Mouse (Mus musculus) liver, postnatal 0 days (tissue): ENCODE data around the gene Cnnm3.
"Not testable (repeated sequence)": the region's sequence is repeated elsewhere in the genome, so short reads cannot be mapped to it uniquely, and the experiment has no call there.

Experiments
- CTCF ChIP-seq: sonication (generic); IDR thresholded peaks from 2 replicates; pipeline ENCODE4 v1.5.1; 2016; ENCODE audit warnings: antibody characterized with exemption, low read depth
- EP300 ChIP-seq: IDR thresholded peaks from 2 replicates; pipeline ENCODE4 v1.6.1; 2016; ENCODE audit warnings: antibody characterized with exemption, low read depth, mild to moderate bottlenecking

DNA sequence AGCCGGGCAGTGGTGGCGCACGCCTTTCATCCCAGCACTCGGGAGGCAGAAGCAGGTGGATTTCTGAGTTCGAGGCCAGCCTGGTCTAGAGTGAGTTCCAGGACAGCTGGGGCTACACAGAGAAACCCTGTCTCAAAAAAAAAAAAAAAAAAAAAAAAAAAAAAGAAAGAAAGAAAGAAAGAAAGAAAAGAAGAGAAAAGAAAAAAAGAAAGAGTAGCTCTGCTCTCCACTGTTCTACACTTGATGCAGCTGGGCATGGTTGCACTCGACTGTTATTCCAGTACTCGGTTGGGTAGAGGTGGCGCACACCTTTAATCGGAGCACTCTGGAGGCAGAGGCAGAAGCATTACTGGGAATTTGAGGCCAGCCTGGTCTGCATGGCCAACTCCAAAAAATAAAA lies 25.1 kb downstream of the Cnnm3 start, which contains the start of gene Ankrd23:
- not testable (repeated sequence) for TF ChIP-seq CTCF, EP300
